Mouse (Mus musculus) stomach, embryonic 16.5 days (tissue): ENCODE results near the gene Eno4. TPM values are rescaled to one million over a fixed set of nuclear protein-coding genes. Genes with fewer than 3 reads are reported as not detected.
"Not testable (repeated sequence)": the region's sequence is repeated elsewhere in the genome, so short reads cannot be mapped to it uniquely, and the experiment has no call there.

Source experiments
- ATAC-seq: fragments of 200-750 bp; cut with Nextera tagmentation; 2 replicates; pipeline ENCODE4 v1.8.0; 2017; ENCODE audit warnings: moderate number of reproducible peaks, moderate TSS enrichment; ENCODE audit not compliant: insufficient read depth, low FRiP score
- H3K27ac ChIP-seq: fragments of 300-500 bp; sonication (generic); 2 replicates; pipeline ENCODE4 v1.5.1; 2014; ENCODE audit warnings: low read length
- H3K27me3 ChIP-seq: fragments of 300-500 bp; sonication (generic); 2 replicates; pipeline ENCODE4 v1.6.1; 2014; ENCODE audit warnings: low read length, control low read depth, mixed read lengths; ENCODE audit not compliant: control insufficient read depth, insufficient read depth
- H3K36me3 ChIP-seq: fragments of 300-500 bp; sonication (generic); 2 replicates; pipeline ENCODE4 v1.6.1; 2014; ENCODE audit warnings: low read length; ENCODE audit not compliant: control insufficient read depth, insufficient read depth
- H3K4me1 ChIP-seq: fragments of 300-500 bp; sonication (generic); 2 replicates; pipeline ENCODE4 v1.6.1; 2014; ENCODE audit warnings: low read length, control low read depth, mixed read lengths; ENCODE audit not compliant: control insufficient read depth, insufficient read depth
- H3K4me2 ChIP-seq: fragments of 300-500 bp; sonication (generic); 2 replicates; pipeline ENCODE4 v1.6.1; 2014; ENCODE audit warnings: low read depth, low read length, mixed read lengths
- H3K4me3 ChIP-seq: fragments of 300-500 bp; sonication (generic); replicated peaks from 2 replicates; pipeline ENCODE4 v1.5.1; 2014; ENCODE audit warnings: mild to moderate bottlenecking, low read length
- H3K9ac ChIP-seq: fragments of 300-500 bp; sonication (generic); 2 replicates; pipeline ENCODE4 v1.6.1; 2014; ENCODE audit warnings: low read length
- H3K9me3 ChIP-seq: fragments of 300-500 bp; sonication (generic); replicated peaks from 2 replicates; pipeline ENCODE4 v1.6.1; 2016; ENCODE audit warnings: low read length, control low read depth; ENCODE audit not compliant: control insufficient read depth
- WGBS: fragments of 180-500 bp; shearing (Covaris S2); extraction: QIAGEN DNeasy Blood & Tissue Kit; methylation state at CpG from one replicate; pipeline ENCODE4 v1.1.7; 2014; 5-methylcytosine and 5-hydroxymethylcytosine counted together
- polyA plus RNA-seq: library from polyadenylated mRNA; unstranded; fragments of >200 nt; fragmentation: Nextera tagmentation; extraction: Ambion mirVana; gene quantifications from 2 replicates; pipeline ENCODE4 v1.2.1, GENCODE M21; 2015

Eno4 gene
- polyA plus RNA-seq = 0.21 and 0.51 TPM in 2 replicates

- H3K4me3 ChIP-seq = peak within 1 kb of the TSS; percentile 65
- peaks cover 4% of the 10 kb centered on the region for H3K4me1 ChIP-seq
- H3K27ac ChIP-seq = peak within 1 kb of the TSS; percentile 69; the same call in 1 of the 2 replicates
- ATAC-seq = peak; percentile 95
- under 1% methylated on average over 65 of the region's 65 CpGs for WGBS
- H3K27me3 ChIP-seq = no peaks in the 10 kb centered on the region
- H3K9ac ChIP-seq = peak within 1 kb of the TSS; percentile 81
- H3K4me2 ChIP-seq = peak within 1 kb of the TSS; percentile 80
- H3K9me3 ChIP-seq = no peaks in the 10 kb centered on the region
- H3K36me3 ChIP-seq = no peaks in the 10 kb centered on the region
Measured at GRCm38 (mm10) chr19:58942841-58943828, at the start of gene Eno4, which contains the start of gene Hspa12a. Gene Eno4, plus strand, starts transcription at chr19:58943425. Gene Hspa12a, minus strand, starts transcription at chr19:58943654.

- Histone ChIP-seq H3K27ac (no peak overlapping the region), H3K9ac (no peak overlapping the region), H3K36me3 (no peaks in the 10 kb centered on the region), H3K4me3 (no peak overlapping the region), H3K9me3 (no peaks in the 10 kb centered on the region), H3K27me3 (no peaks in the 10 kb centered on the region), H3K4me2 (no peak overlapping the region), H3K4me1 (no peaks in the 10 kb centered on the region)
- ATAC-seq = no peak
- 65% methylated on average over 3 of the region's 3 CpGs for WGBS
Measured at GRCm38 (mm10) chr19:58896216-58896615, 47.0 kb upstream of the Eno4 start.

- H3K9me3 ChIP-seq, H3K36me3 ChIP-seq, H3K27ac ChIP-seq, ATAC-seq, H3K4me2 ChIP-seq, H3K9ac ChIP-seq, H3K4me3 ChIP-seq, H3K27me3 ChIP-seq, H3K4me1 ChIP-seq: not testable (repeated sequence)
- 91% methylated on average over 10 of the region's 10 CpGs for WGBS
Measured at GRCm38 (mm10) chr19:58900471-58900870, 42.8 kb upstream of the Eno4 start.

- Histone ChIP-seq H3K9ac (peak overlapping the region; percentile 43; the same call in 1 of the 2 replicates), H3K4me1 (0 out of 2 replicates have a peak, but pooled peaks cover 2% of the 10 kb centered on the region), H3K4me3 (peak overlapping the region; percentile 40), H3K27ac (no peak overlapping the region; the same call in 1 of the 2 replicates), H3K9me3 (no peaks in the 10 kb centered on the region), H3K36me3 (no peaks in the 10 kb centered on the region), H3K4me2 (peak overlapping the region; percentile 54), H3K27me3 (no peaks in the 10 kb centered on the region)
- 0 out of 2 replicates have a peak, but pooled peaks have one; percentile 17 for ATAC-seq
- 62% methylated on average over 7 of the region's 7 CpGs for WGBS
Measured at GRCm38 (mm10) chr19:58903079-58903898, 39.9 kb upstream of the Eno4 start.

- H3K27ac ChIP-seq = no peak overlapping the region
- peak overlapping the region; percentile 43; the same call in 1 of the 2 replicates for H3K9ac ChIP-seq
- H3K4me2 ChIP-seq = peak overlapping the region; percentile 54
- peak overlapping the region; percentile 40 for H3K4me3 ChIP-seq
- H3K36me3 ChIP-seq = no peaks in the 10 kb centered on the region
- no peaks in the 10 kb centered on the region for H3K9me3 ChIP-seq
- H3K27me3 ChIP-seq = no peaks in the 10 kb centered on the region
- 0 out of 2 replicates have a peak, but pooled peaks cover 2% of the 10 kb centered on the region for H3K4me1 ChIP-seq
- ATAC-seq = peak; percentile 78
- WGBS = 1% methylated on average over 11 of the region's 11 CpGs
Measured at GRCm38 (mm10) chr19:58903899-58904327, 39.3 kb upstream of the Eno4 start.

GRCm38 (mm10) chr19:58906685-58907084 is 36.5 kb upstream of the Eno4 start:
- H3K4me2 ChIP-seq = no peak overlapping the region
- no peaks in the 10 kb centered on the region for H3K27me3 ChIP-seq
- no peak overlapping the region for H3K27ac ChIP-seq
- H3K36me3 ChIP-seq = no peaks in the 10 kb centered on the region
- 0 out of 2 replicates have a peak, but pooled peaks cover 2% of the 10 kb centered on the region for H3K4me1 ChIP-seq
- WGBS = 47% methylated on average over 9 of the region's 9 CpGs
- ATAC-seq = no peak
- H3K9ac ChIP-seq = no peak overlapping the region
- H3K4me3 ChIP-seq = no peak overlapping the region
- H3K9me3 ChIP-seq = no peaks in the 10 kb centered on the region

- H3K4me2 ChIP-seq = no peak overlapping the region
- no peaks in the 10 kb centered on the region for H3K36me3 ChIP-seq
- H3K27ac ChIP-seq = no peak overlapping the region
- H3K9ac ChIP-seq = no peak overlapping the region
- no peak overlapping the region for H3K4me3 ChIP-seq
- H3K4me1 ChIP-seq = 0 out of 2 replicates have a peak, but pooled peaks cover 2% of the 10 kb centered on the region
- no peaks in the 10 kb centered on the region for H3K9me3 ChIP-seq
- no peaks in the 10 kb centered on the region for H3K27me3 ChIP-seq
- 60% methylated on average over 10 of the region's 10 CpGs for WGBS
- ATAC-seq = no peak
Measured at GRCm38 (mm10) chr19:58908018-58908417, 35.2 kb upstream of the Eno4 start.

GRCm38 (mm10) chr19:58910941-58911368 is 32.3 kb upstream of the Eno4 start:
- Histone ChIP-seq H3K4me1 (no peaks in the 10 kb centered on the region), H3K9me3 (no peaks in the 10 kb centered on the region), H3K36me3 (no peaks in the 10 kb centered on the region), H3K27ac (no peak overlapping the region), H3K4me3 (peak overlapping the region; percentile 40), H3K27me3 (no peaks in the 10 kb centered on the region), H3K4me2 (peak overlapping the region; percentile 51), H3K9ac (peak overlapping the region; percentile 42)
- WGBS = 1% methylated on average over 11 of the region's 11 CpGs
- peak; percentile 42; the same call in 1 of the 2 replicates for ATAC-seq
